Mouse (Mus musculus): ENCODE results near the gene Hmcn1.

The Hmcn1 gene

GRCm38 (mm10) chr1:150994612-150995011 lies 1.4 kb upstream of the Hmcn1 start:
- ATAC-seq (ENCODE audit: insufficient number of reproducible peaks, low FRiP score, low TSS enrichment) = no peak

GRCm38 (mm10) chr1:150992711-150993161 lies 499 bp downstream of the Hmcn1 start:
- ATAC-seq (ENCODE audit: insufficient number of reproducible peaks, low FRiP score, low TSS enrichment) = no peak

GRCm38 (mm10) chr1:150991745-150992554 lies 1.3 kb downstream of the Hmcn1 start:
- ATAC-seq (ENCODE audit: insufficient number of reproducible peaks, low FRiP score, low TSS enrichment) = no peak

GRCm38 (mm10) chr1:150984888-150985287 lies 8.3 kb downstream of the Hmcn1 start:
- no peak for ATAC-seq (ENCODE audit: insufficient number of reproducible peaks, low FRiP score, low TSS enrichment)

GRCm38 (mm10) chr1:150984092-150984503 lies 9.1 kb downstream of the Hmcn1 start:
- no peak for ATAC-seq (ENCODE audit: insufficient number of reproducible peaks, low FRiP score, low TSS enrichment)

GRCm38 (mm10) chr1:150978651-150979050 lies 14.6 kb downstream of the Hmcn1 start:
- no peak for ATAC-seq (ENCODE audit: insufficient number of reproducible peaks, low FRiP score, low TSS enrichment)

GRCm38 (mm10) chr1:150976263-150976662 lies 17.0 kb downstream of the Hmcn1 start:
- ATAC-seq (ENCODE audit: insufficient number of reproducible peaks, low FRiP score, low TSS enrichment) = no peak

- ATAC-seq (ENCODE audit: insufficient number of reproducible peaks, low FRiP score, low TSS enrichment) = no peak
Observed at GRCm38 (mm10) chr1:150959486-150960074, 33.7 kb downstream of the Hmcn1 start.

- no peak for ATAC-seq (ENCODE audit: insufficient number of reproducible peaks, low FRiP score, low TSS enrichment)
Observed at GRCm38 (mm10) chr1:150951004-150951403, 42.2 kb downstream of the Hmcn1 start.

GRCm38 (mm10) chr1:150950046-150950445 lies 43.2 kb downstream of the Hmcn1 start:
- ATAC-seq (ENCODE audit: insufficient number of reproducible peaks, low FRiP score, low TSS enrichment) = no peak

GRCm38 (mm10) chr1:150948911-150949310 lies 44.3 kb downstream of the Hmcn1 start:
- no peak for ATAC-seq (ENCODE audit: insufficient number of reproducible peaks, low FRiP score, low TSS enrichment)

- ATAC-seq (ENCODE audit: insufficient number of reproducible peaks, low FRiP score, low TSS enrichment) = no peak
Observed at GRCm38 (mm10) chr1:150943601-150944000, 49.6 kb downstream of the Hmcn1 start.

GRCm38 (mm10) chr1:150942143-150942542 lies 51.1 kb downstream of the Hmcn1 start:
- no peak for ATAC-seq (ENCODE audit: insufficient number of reproducible peaks, low FRiP score, low TSS enrichment)

GRCm38 (mm10) chr1:150936821-150937220 lies 56.4 kb downstream of the Hmcn1 start:
- no peak for ATAC-seq (ENCODE audit: insufficient number of reproducible peaks, low FRiP score, low TSS enrichment)

- peak; percentile 31; the same call in 1 of the 2 replicates for ATAC-seq (ENCODE audit: insufficient number of reproducible peaks, low FRiP score, low TSS enrichment)
Observed at GRCm38 (mm10) chr1:150933616-150934015, 59.6 kb downstream of the Hmcn1 start.

GRCm38 (mm10) chr1:150920860-150921259 lies 72.4 kb downstream of the Hmcn1 start:
- ATAC-seq (ENCODE audit: insufficient number of reproducible peaks, low FRiP score, low TSS enrichment) = no peak

GRCm38 (mm10) chr1:150920276-150920675 lies 73.0 kb downstream of the Hmcn1 start:
- ATAC-seq (ENCODE audit: insufficient number of reproducible peaks, low FRiP score, low TSS enrichment) = 0 out of 2 replicates have a peak, but pooled peaks have one; percentile 54

GRCm38 (mm10) chr1:150914936-150915335 lies 78.3 kb downstream of the Hmcn1 start:
- no peak for ATAC-seq (ENCODE audit: insufficient number of reproducible peaks, low FRiP score, low TSS enrichment)

GRCm38 (mm10) chr1:150913586-150914136 lies 79.6 kb downstream of the Hmcn1 start:
- ATAC-seq (ENCODE audit: insufficient number of reproducible peaks, low FRiP score, low TSS enrichment) = no peak

GRCm38 (mm10) chr1:150909642-150910041 lies 83.6 kb downstream of the Hmcn1 start:
- ATAC-seq (ENCODE audit: insufficient number of reproducible peaks, low FRiP score, low TSS enrichment) = no peak

GRCm38 (mm10) chr1:150893677-150894188 lies 99.5 kb downstream of the Hmcn1 start:
- ATAC-seq (ENCODE audit: insufficient number of reproducible peaks, low FRiP score, low TSS enrichment) = no peak

Measured in cerebellum, adult (tissue).